ENCODE assay signal across 19 mouse cellular contexts in genomic region chr2:130351758-130352339, GRCm38 (mm10). TPM values are rescaled to one million over a fixed set of nuclear protein-coding genes. Genes with fewer than 3 reads are reported as not detected.
DNase-seq lines count a peak whose midpoint lies in the region; ATAC-seq and TF ChIP-seq lines count a peak whose summit lies in the region.
"Had no signal": no experiment of that assay in that cellular context is flagged by ENCODE, and none has a peak within 500 bp of the region (broad histone marks: within the 10 kb centered on the region; RNA-seq: fewer than 3 reads in every experiment).

No protein-coding gene starts in this region.

- no peak overlapping the region for H3K4me2 ChIP-seq in forebrain, embryonic 13.5 days
- H3K4me2 ChIP-seq: heart, embryonic 15.5 days; liver, embryonic 15.5 days; stomach, embryonic 15.5 days had no signal

- intact Hi-C loops in left cerebral cortex, postnatal 10 days (cut with DNase I) = no loop called here

- no peaks in the 10 kb centered on the region for H3K9me3 ChIP-seq in forebrain, embryonic 13.5 days (replicated peaks)
- H3K9me3 ChIP-seq: embryonic facial prominence, embryonic 10.5 days; heart, embryonic 15.5 days; liver, embryonic 15.5 days; stomach, embryonic 15.5 days had no signal

- peak; percentile 6 for DNase-seq in left cerebral cortex, adult 11 months (ENCODE audit: low spot score)
- DNase-seq in left cerebral cortex, postnatal 10 days (ENCODE audit: extremely low spot score in 1 of 2, low spot score in 2 of 2) = no peak
- DNase-seq in A20 (ENCODE audit: low read depth, low spot score) = peak; percentile 21
- peak; percentile 47 to 54 for DNase-seq in layer of hippocampus, adult 2 months (ENCODE audit: low spot score in 2 of 2)
- no peak for DNase-seq in cerebellum, postnatal 25 days
- no peak for DNase-seq in kidney, adult 18-20 months
- no peak for DNase-seq in ovary, postnatal 36 days (ENCODE audit: low spot score)
- DNase-seq: cerebellum, adult 9-11 months; kidney, postnatal 14 days; lung, postnatal 4 days; thymus, postnatal 36 days had no signal

- H3K4me3 ChIP-seq in forebrain, embryonic 13.5 days = no peak overlapping the region
- no peak overlapping the region for H3K4me3 ChIP-seq in layer of hippocampus, adult 2 months
- H3K4me3 ChIP-seq: embryonic facial prominence, embryonic 10.5 days; heart, embryonic 15.5 days; liver, embryonic 15.5 days; stomach, embryonic 15.5 days had no signal

- H3K27me3 ChIP-seq in forebrain, embryonic 13.5 days = no peaks in the 10 kb centered on the region
- H3K27me3 ChIP-seq: heart, embryonic 15.5 days; stomach, embryonic 15.5 days had no signal

- peak overlapping the region; percentile 85 for H3K27ac ChIP-seq in forebrain, embryonic 13.5 days
- H3K27ac ChIP-seq in layer of hippocampus, adult 2 months = peak overlapping the region; percentile 39; the same call in 1 of the 2 replicates
- H3K27ac ChIP-seq: embryonic facial prominence, embryonic 10.5 days; heart, embryonic 15.5 days; liver, embryonic 15.5 days; stomach, embryonic 15.5 days had no signal

- no peaks in the 10 kb centered on the region for H3K36me3 ChIP-seq in forebrain, embryonic 13.5 days (ENCODE audit: poor library complexity, severe bottlenecking)
- H3K36me3 ChIP-seq: embryonic facial prominence, embryonic 10.5 days; heart, embryonic 15.5 days; liver, embryonic 15.5 days; stomach, embryonic 15.5 days had no signal

- no peak overlapping the region for H3K9ac ChIP-seq in forebrain, embryonic 13.5 days
- H3K9ac ChIP-seq: heart, embryonic 15.5 days; liver, embryonic 15.5 days; stomach, embryonic 15.5 days had no signal

- WGBS in forebrain, embryonic 13.5 days = 15% methylated on average over 5 of the region's 5 CpGs

- peak; percentile 99 for ATAC-seq in forebrain, embryonic 13.5 days
- ATAC-seq: inflammation-experienced regulatory T-cells, adult 6 months had no signal

- peaks cover 34% of the 10 kb centered on the region for H3K4me1 ChIP-seq in forebrain, embryonic 13.5 days
- H3K4me1 ChIP-seq: embryonic facial prominence, embryonic 10.5 days; heart, embryonic 15.5 days; liver, embryonic 15.5 days; stomach, embryonic 15.5 days had no signal

- no peak for TF ChIP-seq CTCF in layer of hippocampus, adult 2 months (conservative IDR thresholded peaks at IDR 0.05)

RNA-seq across cellular contexts. Expression of gene Cpxm1, which starts 45.5 kb away (rescaled TPM):
- total RNA-seq in left cerebral cortex, postnatal 10 days (2021) = 10 to 100 TPM; 16.9 to 20.9 TPM
- 11.8 and 12.3 TPM in 2 replicates for polyA plus RNA-seq in forebrain, embryonic 13.5 days (2015; fragmentation: Nextera tagmentation; extraction: Ambion mirVana)
- 1 to 10 TPM; 6.6 to 7.5 TPM for total RNA-seq in layer of hippocampus, adult 2 months (2021)

RNA-seq across cellular contexts. Expression of gene Gm28372, which starts 53.2 kb away (rescaled TPM):
- total RNA-seq in left cerebral cortex, postnatal 10 days (2021) = not detected
- 0.09 and 0.34 TPM in 2 replicates for polyA plus RNA-seq in forebrain, embryonic 13.5 days (2015; fragmentation: Nextera tagmentation; extraction: Ambion mirVana)
- total RNA-seq in layer of hippocampus, adult 2 months (2021) = not detected
- total RNA-seq: gastrocnemius, postnatal 4 days had no signal
- polyA plus RNA-seq: embryonic facial prominence, embryonic 10.5 days; heart, embryonic 15.5 days; inflammation-experienced regulatory T-cells, adult 6 months; limb, embryonic 11.5 days; liver, embryonic 15.5 days had no signal

RNA-seq across cellular contexts. Expression of gene 1700020A23Rik, which starts 53.2 kb away (rescaled TPM):
- not detected for total RNA-seq in left cerebral cortex, postnatal 10 days (2021)
- 0.25 and 0.48 TPM in 2 replicates for polyA plus RNA-seq in forebrain, embryonic 13.5 days (2015; fragmentation: Nextera tagmentation; extraction: Ambion mirVana)
- total RNA-seq in layer of hippocampus, adult 2 months (2021) = not detected
- total RNA-seq: gastrocnemius, postnatal 4 days had no signal
- polyA plus RNA-seq: embryonic facial prominence, embryonic 10.5 days; heart, embryonic 15.5 days; inflammation-experienced regulatory T-cells, adult 6 months; limb, embryonic 11.5 days; liver, embryonic 15.5 days; stomach, embryonic 15.5 days had no signal

RNA-seq across cellular contexts. Expression of gene Tmem239, which starts 54.4 kb away (rescaled TPM):
- total RNA-seq in left cerebral cortex, postnatal 10 days (2021) = not detected
- not detected in 2 replicates for polyA plus RNA-seq in forebrain, embryonic 13.5 days (2015; fragmentation: Nextera tagmentation; extraction: Ambion mirVana)
- total RNA-seq in layer of hippocampus, adult 2 months (2021) = not detected
- total RNA-seq: gastrocnemius, postnatal 4 days had no signal
- polyA plus RNA-seq: embryonic facial prominence, embryonic 10.5 days; heart, embryonic 15.5 days; inflammation-experienced regulatory T-cells, adult 6 months; liver, embryonic 15.5 days; stomach, embryonic 15.5 days had no signal

RNA-seq across cellular contexts. Expression of gene Ebf4, which starts 56.9 kb away (rescaled TPM):
- total RNA-seq in left cerebral cortex, postnatal 10 days (2021) = 10 to 100 TPM; 12.2 to 13.0 TPM
- 2.1 and 2.6 TPM in 2 replicates for polyA plus RNA-seq in forebrain, embryonic 13.5 days (2015; fragmentation: Nextera tagmentation; extraction: Ambion mirVana)
- 10 to 100 TPM; 11.3 to 11.8 TPM for total RNA-seq in layer of hippocampus, adult 2 months (2021)
- polyA plus RNA-seq: inflammation-experienced regulatory T-cells, adult 6 months had no signal

Comparison
In these comparisons a context has a peak if more than half of its experiments do, and no peak if none do; other contexts are left out.
1. DNase-seq: peak in left cerebral cortex, adult 11 months (single experiment), A20 (single experiment) and layer of hippocampus, adult 2 months (2 of 2); none in left cerebral cortex, postnatal 10 days (0 of 2), cerebellum, postnatal 25 days (0 of 2), kidney, adult 18-20 months (single experiment) and ovary, postnatal 36 days (single experiment).